Mouse (Mus musculus) heart, postnatal 0 days (tissue): Measurements from ENCODE around the gene Fubp1. TPM values are rescaled to one million over a fixed set of nuclear protein-coding genes. Genes with fewer than 3 reads are reported as not detected.
A peak's percentile ranks its signal among the peaks of the same experiment; 100 is the strongest.

Source experiments
- ATAC-seq: fragments of 200-750 bp; cut with Nextera tagmentation; 2 replicates; pipeline ENCODE4 v1.8.0; 2017; ENCODE audit warnings: low read depth, moderate number of reproducible peaks, moderate library complexity; ENCODE audit not compliant: insufficient read depth
- DNase-seq: peaks from one replicate; pipeline ENCODE4 v3.0.0-alpha.2; 2016; ENCODE audit warnings: low spot score
- H3K27ac ChIP-seq: fragments of 300-500 bp; sonication (generic); 2 replicates; pipeline ENCODE4 v1.5.1; 2014; ENCODE audit warnings: low read depth, mild to moderate bottlenecking
- H3K27me3 ChIP-seq: fragments of 300-500 bp; sonication (generic); 2 replicates; pipeline ENCODE4 v1.6.1; 2014; ENCODE audit warnings: low read length, mixed read lengths; ENCODE audit not compliant: control insufficient read depth, insufficient read depth
- H3K36me3 ChIP-seq: fragments of 300-500 bp; sonication (generic); replicated peaks from 2 replicates; pipeline ENCODE4 v1.6.1; 2014; ENCODE audit warnings: low read length, mixed read lengths; ENCODE audit not compliant: control insufficient read depth, insufficient read depth
- H3K4me1 ChIP-seq: fragments of 300-500 bp; sonication (generic); 2 replicates; pipeline ENCODE4 v1.6.1; 2014; ENCODE audit warnings: antibody characterized with exemption; ENCODE audit not compliant: control insufficient read depth, insufficient read depth
- H3K4me2 ChIP-seq: fragments of 300-500 bp; sonication (generic); 2 replicates; pipeline ENCODE4 v1.6.1; 2014; ENCODE audit warnings: low read depth, mild to moderate bottlenecking, low read length, moderate library complexity
- H3K4me3 ChIP-seq: fragments of 300-500 bp; sonication (generic); 2 replicates; pipeline ENCODE4 v1.5.1; 2014; ENCODE audit warnings: low read depth, low read length
- H3K9ac ChIP-seq: fragments of 300-500 bp; sonication (generic); replicated peaks from 2 replicates; pipeline ENCODE4 v1.6.1; 2014; ENCODE audit warnings: low read depth, low read length, mixed read lengths
- H3K9me3 ChIP-seq: fragments of 300-500 bp; sonication (generic); replicated peaks from 2 replicates; pipeline ENCODE4 v1.6.1; 2016; ENCODE audit warnings: low read length; ENCODE audit not compliant: control insufficient read depth
- CTCF ChIP-seq: IDR thresholded peaks from 2 replicates; pipeline ENCODE4 v1.5.1; 2016; ENCODE audit warnings: antibody characterized with exemption, control low read depth, low read depth
- EP300 ChIP-seq: IDR thresholded peaks from 2 replicates; pipeline ENCODE4 v1.6.1; 2016; ENCODE audit warnings: antibody characterized with exemption, low read depth
- WGBS: fragments of 180-500 bp; shearing (Covaris S2); extraction: QIAGEN DNeasy Blood & Tissue Kit; methylation state at CpG from one replicate; pipeline ENCODE4 v1.1.7; 2014; 5-methylcytosine and 5-hydroxymethylcytosine counted together
- polyA plus RNA-seq: library from polyadenylated mRNA; unstranded; fragments of >200 nt; fragmentation: Nextera tagmentation; extraction: Ambion mirVana; gene quantifications from 2 replicates; pipeline ENCODE4 v1.2.1, GENCODE M21; 2015
- total RNA-seq: library from RNA; depleted of rRNA; stranded (reverse); fragments of >200 nt; gene quantifications from 2 replicates; pipeline ENCODE4 v1.2.3, GENCODE M21; 2014; ENCODE audit warnings: low replicate concordance

Gene Fubp1
- total and polyA plus RNA-seq, 2 experiments from 2014 or later = 71.2 to 72.9 TPM

DNA sequence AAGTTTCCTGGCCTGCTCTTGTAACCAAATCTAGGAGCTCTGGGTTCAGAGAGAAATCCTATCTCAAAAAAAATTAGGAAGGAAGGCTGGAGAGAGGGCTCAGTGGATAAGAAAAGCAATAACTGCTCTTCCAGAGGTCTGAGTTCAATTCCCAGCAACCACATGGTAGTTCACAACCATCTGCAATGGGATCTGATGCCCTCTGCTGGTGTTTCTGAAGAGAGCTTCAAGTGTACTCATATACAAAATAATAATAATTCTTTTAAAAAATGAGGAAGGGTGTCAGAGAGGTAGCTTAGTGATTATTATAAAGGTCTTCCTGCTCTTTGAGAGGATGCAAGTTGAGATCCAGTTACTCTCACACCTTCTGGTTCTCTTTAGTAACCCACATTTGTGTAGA lies 14.7 kb downstream of the Fubp1 start:
- Histone ChIP-seq H3K4me1 (no peaks in the 10 kb centered on the region), H3K4me3 (no peak overlapping the region), H3K9me3 (0 out of 2 replicates have a peak, but pooled peaks cover 4% of the 10 kb centered on the region), H3K27ac (no peak overlapping the region), H3K27me3 (no peaks in the 10 kb centered on the region), H3K36me3 (peaks cover 93% of the 10 kb centered on the region), H3K9ac (no peak overlapping the region), H3K4me2 (no peak overlapping the region)
- DNase-seq (no peak), ATAC-seq (no peak)
- TF ChIP-seq EP300 (no peak), CTCF (no peak)

DNA sequence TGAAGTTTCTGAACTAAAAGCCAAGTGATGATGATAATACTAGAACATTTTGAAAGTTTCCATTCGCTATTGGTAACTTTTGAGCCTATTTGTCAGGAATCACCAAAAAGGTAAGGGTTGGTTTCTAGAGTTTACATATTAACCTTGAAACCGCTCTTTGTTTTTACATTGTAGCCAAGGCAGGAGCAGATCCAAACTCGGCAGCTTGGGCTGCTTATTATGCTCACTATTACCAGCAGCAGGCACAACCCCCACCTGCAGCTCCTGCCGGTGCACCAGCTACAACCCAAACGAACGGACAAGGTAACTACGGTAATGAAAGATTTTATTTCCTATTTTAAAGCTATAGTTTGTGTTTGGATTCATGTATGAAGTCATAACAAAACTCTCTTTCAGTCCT lies 15.7 kb downstream of the Fubp1 start:
- ATAC-seq (no peak), DNase-seq (no peak)
- no peak overlapping the region for H3K4me3 ChIP-seq
- H3K4me1 ChIP-seq = no peaks in the 10 kb centered on the region
- H3K9me3 ChIP-seq = 0 out of 2 replicates have a peak, but pooled peaks cover 4% of the 10 kb centered on the region
- no peak overlapping the region for H3K9ac ChIP-seq
- TF ChIP-seq EP300 = no peak
- TF ChIP-seq CTCF = no peak
- WGBS = 91% methylated on average over 7 of the region's 7 CpGs
- no peak overlapping the region for H3K4me2 ChIP-seq
- peaks cover 93% of the 10 kb centered on the region for H3K36me3 ChIP-seq
- H3K27ac ChIP-seq = no peak overlapping the region
- no peaks in the 10 kb centered on the region for H3K27me3 ChIP-seq

DNA sequence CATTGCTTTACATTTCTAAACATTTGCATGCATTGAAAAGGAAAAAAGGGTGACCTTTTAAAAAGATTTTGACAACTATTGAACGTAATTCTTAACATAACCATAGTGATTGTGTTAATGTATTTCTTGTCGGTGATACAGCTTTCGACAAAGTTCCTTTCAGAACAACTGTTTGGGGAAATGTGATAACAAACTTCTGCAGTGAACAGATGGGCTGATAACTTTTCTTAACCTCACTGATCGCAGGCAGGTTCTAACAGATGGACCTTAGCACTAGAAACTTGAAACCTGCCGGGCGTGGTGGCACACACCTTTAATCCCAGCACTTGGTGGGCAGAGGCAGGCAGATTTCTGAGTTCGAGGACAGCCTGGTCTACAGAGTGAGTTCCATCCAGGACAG lies 18.6 kb downstream of the Fubp1 start:
- H3K27me3 ChIP-seq = no peaks in the 10 kb centered on the region
- H3K27ac ChIP-seq = no peak overlapping the region
- no peak for TF ChIP-seq EP300
- TF ChIP-seq CTCF = no peak
- H3K9me3 ChIP-seq = 0 out of 2 replicates have a peak, but pooled peaks cover 4% of the 10 kb centered on the region
- no peaks in the 10 kb centered on the region for H3K4me1 ChIP-seq
- WGBS = 94% methylated on average over 7 of the region's 7 CpGs
- peaks cover 80% of the 10 kb centered on the region for H3K36me3 ChIP-seq
- H3K4me2 ChIP-seq = no peak overlapping the region
- ATAC-seq = no peak
- DNase-seq = no peak
- H3K9ac ChIP-seq = no peak overlapping the region
- H3K4me3 ChIP-seq = no peak overlapping the region

DNA sequence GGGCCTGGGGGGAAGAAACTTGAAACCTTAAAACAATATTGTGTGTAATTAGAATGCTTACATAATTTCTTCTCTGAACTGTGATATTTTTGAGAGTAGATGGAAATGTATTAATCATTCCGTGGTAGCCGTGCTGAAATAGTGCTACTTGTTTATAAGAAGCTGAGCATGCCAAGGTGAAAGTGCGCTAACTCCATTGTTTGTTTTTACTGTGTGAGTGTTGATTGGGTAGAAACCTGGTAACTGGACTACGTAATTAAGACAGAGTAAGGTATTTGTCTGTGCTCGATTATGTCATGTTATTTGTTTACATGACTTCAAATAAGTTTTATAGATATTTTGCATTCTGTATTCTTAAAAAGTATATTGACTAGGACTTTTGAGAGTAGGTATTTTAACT lies 19.0 kb downstream of the Fubp1 start:
- TF ChIP-seq EP300 (no peak), CTCF (no peak)
- Histone ChIP-seq H3K9me3 (0 out of 2 replicates have a peak, but pooled peaks cover 4% of the 10 kb centered on the region), H3K4me2 (no peak overlapping the region), H3K27me3 (no peaks in the 10 kb centered on the region), H3K27ac (no peak overlapping the region), H3K4me1 (no peaks in the 10 kb centered on the region), H3K9ac (no peak overlapping the region), H3K4me3 (no peak overlapping the region), H3K36me3 (peaks cover 78% of the 10 kb centered on the region)
- ATAC-seq (no peak), DNase-seq (no peak)
- WGBS = 90% methylated on average over 5 of the region's 5 CpGs

DNA sequence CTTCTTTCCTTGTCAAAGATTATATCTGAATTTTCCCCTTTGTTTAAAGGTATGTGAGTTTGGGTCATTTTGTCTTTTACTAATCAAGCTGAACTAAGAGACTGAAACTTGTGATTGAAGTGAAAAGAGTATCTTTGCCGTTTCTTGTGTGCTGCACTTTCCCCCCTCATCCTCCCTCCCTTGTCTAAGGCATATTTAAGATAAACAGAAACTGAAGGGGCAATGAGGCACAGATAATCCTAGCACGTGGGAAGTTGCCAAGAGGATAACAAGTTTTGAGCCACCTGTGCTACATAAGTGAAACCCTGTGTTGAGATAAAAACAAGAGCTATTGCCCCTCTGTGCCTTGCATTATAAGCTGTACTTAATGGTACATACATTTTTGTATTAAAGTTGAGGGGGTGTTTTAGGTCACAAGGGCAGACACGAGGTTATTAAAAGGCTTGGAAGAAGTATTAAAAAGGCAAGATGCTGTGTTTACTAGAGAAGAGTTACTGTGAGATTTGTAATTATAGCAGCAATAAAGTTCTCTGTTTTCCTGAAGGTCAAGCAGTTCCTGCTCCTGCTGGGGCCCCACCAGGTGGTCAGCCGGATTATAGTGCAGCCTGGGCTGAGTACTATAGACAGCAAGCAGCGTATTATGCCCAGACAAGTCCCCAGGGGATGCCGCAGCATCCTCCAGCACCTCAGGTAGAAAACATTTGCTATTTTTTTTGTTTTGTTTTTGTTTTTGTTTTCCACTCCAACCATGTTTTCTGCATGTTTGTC lies 21.3 kb downstream of the Fubp1 start:
- H3K27ac ChIP-seq = peak overlapping the region; percentile 50; the same call in 1 of the 2 replicates
- TF ChIP-seq CTCF = no peak; the same call in 1 of the 2 replicates
- TF ChIP-seq EP300 = no peak
- no peak overlapping the region for H3K4me3 ChIP-seq
- no peaks in the 10 kb centered on the region for H3K27me3 ChIP-seq
- 30% methylated on average over 6 of the region's 6 CpGs for WGBS
- H3K9me3 ChIP-seq = no peaks in the 10 kb centered on the region
- H3K9ac ChIP-seq = no peak overlapping the region
- no peak overlapping the region for H3K4me2 ChIP-seq
- ATAC-seq (peak; percentile 68), DNase-seq (no peak)
- H3K4me1 ChIP-seq = no peaks in the 10 kb centered on the region
- H3K36me3 ChIP-seq = peaks cover 70% of the 10 kb centered on the region

DNA sequence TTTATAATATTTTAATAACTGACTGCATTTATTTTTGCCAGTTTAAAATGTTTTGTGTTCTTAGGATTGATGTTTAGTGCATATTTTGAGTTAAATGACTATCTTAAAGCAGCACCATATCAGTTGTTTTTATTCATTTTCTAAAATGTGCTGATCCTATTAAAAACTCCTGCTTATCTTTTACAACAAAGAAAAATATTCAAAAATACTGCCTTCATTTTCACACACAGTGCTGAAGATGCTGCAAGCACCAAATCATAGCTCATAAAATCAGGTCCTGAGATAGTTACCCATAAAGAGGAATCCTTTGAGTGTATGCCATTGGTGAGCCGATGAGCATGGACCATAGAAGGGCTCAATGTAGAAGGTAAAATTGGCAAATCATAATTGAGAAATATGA lies 25.0 kb downstream of the Fubp1 start:
- Histone ChIP-seq H3K27me3 (no peaks in the 10 kb centered on the region), H3K9ac (no peak overlapping the region), H3K27ac (no peak overlapping the region), H3K4me1 (no peaks in the 10 kb centered on the region), H3K36me3 (peaks cover 61% of the 10 kb centered on the region), H3K4me2 (no peak overlapping the region), H3K4me3 (no peak overlapping the region), H3K9me3 (no peaks in the 10 kb centered on the region)
- ATAC-seq (no peak), DNase-seq (no peak)
- 74% methylated on average over 1 of the region's 1 CpGs for WGBS
- TF ChIP-seq CTCF (no peak), EP300 (no peak)
